Mouse (Mus musculus): ENCODE data around the gene Plcb4.
"Not testable (repeated sequence)": the region's sequence is repeated elsewhere in the genome, so short reads cannot be mapped to it uniquely, and the experiment has no call there.

The Plcb4 gene

DNA sequence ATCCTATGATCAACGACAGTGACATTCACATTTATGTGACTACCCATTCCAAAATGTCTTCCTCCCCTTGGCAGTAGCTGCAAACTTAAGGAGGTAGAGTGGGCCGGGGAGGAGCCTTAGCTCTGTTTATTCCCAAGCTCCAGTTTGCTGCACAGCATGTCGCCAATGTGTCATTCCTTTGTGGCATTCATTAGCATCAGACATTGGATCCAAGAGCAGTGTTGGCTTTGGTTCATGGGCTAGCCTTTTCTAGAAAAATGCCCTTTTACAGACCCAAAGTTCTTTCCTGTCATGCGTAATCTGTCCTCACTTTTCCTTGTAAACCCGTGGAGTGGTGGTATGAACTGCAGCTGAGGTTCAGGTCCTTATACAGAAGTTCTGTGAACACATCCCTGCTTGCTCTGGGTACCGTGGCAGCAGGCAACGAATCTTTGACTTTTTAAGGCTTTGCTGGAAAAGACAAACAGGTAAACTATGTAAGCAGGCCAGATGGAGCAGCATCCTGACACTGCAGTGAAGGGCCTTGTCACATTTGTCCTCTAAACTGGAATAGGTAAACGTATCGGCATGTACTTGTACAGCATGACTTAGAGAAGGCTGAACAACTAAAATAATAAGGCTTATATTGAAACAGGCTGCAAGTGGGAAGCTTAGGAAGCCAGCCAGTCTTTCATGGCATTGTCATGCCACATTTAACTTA is 270.4 kb downstream of the Plcb4 start:
- no peak for DNase-seq (ENCODE audit: extremely low spot score, low read depth, low spot score)

DNA sequence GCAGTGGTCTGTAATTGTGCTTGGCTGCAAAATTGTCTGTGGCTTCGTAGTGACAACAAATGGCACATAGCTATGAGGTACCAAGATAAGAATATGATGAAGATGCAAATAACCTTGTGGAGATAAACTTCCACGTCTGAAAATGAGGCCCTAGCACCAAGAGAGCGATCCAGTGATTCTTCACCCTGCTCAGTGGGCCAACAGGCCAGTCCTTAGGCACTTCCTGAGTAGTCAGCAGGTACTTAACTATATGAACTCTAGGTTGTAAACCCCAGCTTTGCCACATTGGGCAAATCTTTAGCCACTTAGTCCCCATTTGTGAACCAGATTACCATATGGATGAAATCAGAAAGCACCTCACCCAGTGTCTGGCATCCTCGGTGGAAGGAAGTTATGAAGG is 271.9 kb downstream of the Plcb4 start:
- DNase-seq (ENCODE audit: extremely low spot score, low read depth, low spot score) = no peak

DNA sequence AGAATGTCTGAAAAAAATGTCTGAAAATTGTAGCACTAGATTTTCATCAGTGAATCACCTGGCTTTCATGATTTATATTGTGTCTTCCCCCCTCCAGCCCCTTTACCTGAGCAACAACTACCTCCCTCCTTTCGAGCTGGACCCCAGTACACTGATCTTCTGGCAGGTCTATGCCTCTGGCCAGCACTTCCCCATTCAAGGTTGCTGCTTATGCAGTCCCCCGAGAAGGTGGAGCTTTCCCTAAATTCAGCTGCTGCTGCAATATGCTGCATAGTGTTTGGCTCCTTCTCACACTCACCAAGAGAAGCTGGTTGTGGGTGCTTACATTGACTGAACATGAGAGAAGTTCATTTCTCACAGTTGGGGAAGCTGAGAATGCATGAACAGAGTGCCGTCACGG is 273.8 kb downstream of the Plcb4 start:
- DNase-seq (ENCODE audit: extremely low spot score, low read depth, low spot score) = no peak

- no peak for DNase-seq (ENCODE audit: extremely low spot score, low read depth, low spot score)
Observed at GRCm38 (mm10) chr2:135936376-135936775, 277.6 kb downstream of the Plcb4 start.

GRCm38 (mm10) chr2:135937646-135938045 is 278.8 kb downstream of the Plcb4 start:
- no peak for DNase-seq (ENCODE audit: extremely low spot score, low read depth, low spot score)

GRCm38 (mm10) chr2:135939933-135940332 is 281.1 kb downstream of the Plcb4 start:
- DNase-seq (ENCODE audit: extremely low spot score, low read depth, low spot score) = no peak

DNA sequence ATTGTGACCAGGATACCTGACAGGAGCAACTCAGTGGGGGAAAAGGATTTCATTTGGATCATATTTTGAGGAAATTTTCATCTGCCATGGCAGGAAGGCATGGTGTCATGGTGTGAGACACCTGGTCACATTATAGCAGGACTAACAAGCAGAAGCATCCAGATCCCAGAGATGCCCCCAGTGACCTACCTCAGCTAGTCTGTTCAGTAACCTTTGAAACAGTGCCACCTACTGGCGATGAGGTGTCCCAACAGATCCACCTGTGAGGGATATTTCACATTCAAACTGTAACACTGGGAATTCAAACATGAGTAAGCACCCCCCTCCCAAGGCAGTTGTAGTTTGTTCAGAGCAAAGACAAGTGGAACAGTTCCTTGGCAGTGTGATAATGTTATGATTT is 289.0 kb downstream of the Plcb4 start:
- no peak for DNase-seq (ENCODE audit: extremely low spot score, low read depth, low spot score)

DNA sequence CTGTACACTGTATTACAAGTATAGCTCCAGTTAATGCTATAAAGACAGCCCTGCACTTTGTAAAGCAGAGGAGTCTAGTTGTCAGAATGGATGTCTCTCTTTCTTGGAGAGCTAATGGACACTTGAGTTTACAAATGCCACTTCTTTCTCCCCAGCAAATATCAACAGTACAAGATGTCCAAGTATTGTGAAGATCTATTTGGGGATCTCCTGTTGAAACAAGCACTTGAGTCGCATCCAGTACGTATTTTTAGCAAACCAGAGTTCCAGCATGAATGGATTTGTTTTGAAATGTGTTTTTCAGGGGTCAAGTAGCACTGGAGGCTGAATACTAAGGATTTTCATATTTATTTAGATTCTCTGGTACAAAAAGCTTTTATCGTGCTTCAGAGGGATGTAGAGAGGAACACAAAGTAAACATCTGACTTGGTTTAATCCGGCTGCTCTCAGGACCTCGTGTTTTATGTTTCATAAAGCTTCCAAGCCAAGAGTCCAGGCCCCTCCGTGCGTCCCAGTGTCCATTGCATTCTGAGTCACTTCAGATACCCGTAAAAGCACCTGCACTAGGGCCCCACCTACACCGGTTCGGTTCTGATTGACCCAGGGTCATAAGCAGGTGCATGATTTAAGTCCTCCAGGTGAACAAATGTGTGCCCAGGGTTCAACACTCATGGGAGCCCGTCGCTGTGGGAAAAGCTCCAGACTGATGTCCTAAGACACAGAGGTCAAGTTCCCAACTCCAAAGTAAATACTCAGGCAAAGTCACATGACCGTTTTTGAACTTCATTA is 296.1 kb downstream of the Plcb4 start:
- DNase-seq (ENCODE audit: extremely low spot score, low read depth, low spot score) = no peak

DNA sequence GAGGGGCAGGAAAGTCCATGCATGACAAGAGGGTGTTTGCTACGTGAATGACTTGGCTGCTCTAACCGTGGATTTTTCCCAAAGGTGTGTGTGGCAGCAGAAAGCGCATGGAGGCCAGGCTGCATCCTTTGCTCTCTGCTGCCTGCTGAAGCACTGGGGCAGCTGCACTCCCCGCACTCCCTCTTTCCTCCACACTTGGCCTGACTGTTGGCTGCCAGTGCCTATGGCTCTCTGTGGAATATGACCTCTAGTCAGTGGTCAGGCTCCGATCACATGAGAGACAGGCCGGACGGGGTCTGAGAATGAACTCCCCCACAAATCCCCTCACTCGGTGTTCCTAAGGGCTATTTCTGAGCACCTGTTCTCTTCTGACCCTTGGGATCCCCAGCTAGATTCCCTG is 297.0 kb downstream of the Plcb4 start:
- no peak for DNase-seq (ENCODE audit: extremely low spot score, low read depth, low spot score)

GRCm38 (mm10) chr2:135957689-135958088 is 298.9 kb downstream of the Plcb4 start:
- DNase-seq (ENCODE audit: extremely low spot score, low read depth, low spot score) = peak; percentile 42

DNA sequence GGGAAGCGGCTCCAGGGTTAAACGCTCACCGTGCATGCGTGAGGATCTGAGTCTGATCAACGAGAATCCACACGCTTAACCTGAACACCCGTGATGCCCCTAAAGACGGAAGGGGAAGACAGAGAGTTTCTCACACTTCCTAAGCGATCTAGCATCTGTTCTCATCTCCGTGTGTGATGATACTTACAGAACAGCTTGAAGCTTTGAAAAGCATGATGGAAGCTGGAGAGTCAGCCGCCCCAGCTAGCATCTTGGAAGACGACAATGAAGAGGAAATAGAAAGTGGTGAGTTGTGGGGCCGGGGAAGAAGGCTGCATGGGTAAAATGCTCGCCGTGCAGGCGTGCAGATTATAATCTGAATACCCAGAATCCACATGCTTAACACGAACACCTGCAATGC is 299.6 kb downstream of the Plcb4 start:
- no peak for DNase-seq (ENCODE audit: extremely low spot score, low read depth, low spot score)

- DNase-seq (ENCODE audit: extremely low spot score, low read depth, low spot score) = no peak
Observed at GRCm38 (mm10) chr2:135963089-135963488, 304.3 kb downstream of the Plcb4 start.

DNA sequence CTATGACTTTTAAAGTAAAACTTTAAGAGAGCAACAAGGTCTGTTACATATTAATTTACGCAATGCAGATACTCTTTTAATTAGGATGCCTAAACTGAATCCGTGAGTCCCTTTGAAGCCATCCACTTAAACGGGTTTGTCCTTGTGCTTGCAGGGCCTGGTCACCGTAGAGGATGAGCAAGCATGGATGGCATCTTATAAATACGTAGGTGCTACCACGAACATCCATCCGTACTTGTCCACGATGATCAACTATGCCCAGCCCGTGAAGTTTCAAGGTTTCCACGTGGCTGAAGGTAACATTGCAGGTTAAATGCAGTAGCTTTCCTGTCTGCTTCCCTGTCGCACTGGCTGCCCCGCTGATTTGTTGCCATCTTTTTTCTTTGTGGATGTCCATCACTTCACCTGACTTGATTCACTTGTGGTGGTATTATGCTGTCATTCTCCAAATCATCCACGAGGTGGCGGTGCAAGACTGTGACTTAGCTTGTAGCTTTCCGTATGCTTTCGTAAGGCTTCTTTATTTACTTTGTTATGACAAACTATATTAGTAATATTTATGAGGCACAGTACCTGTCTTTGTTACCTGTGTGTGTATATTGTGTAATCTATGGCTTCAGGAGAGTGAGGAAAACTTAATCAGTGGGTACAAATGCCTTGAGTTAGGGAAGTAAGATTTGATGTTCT is 308.2 kb downstream of the Plcb4 start:
- DNase-seq (ENCODE audit: extremely low spot score, low read depth, low spot score) = peak; percentile 42

DNA sequence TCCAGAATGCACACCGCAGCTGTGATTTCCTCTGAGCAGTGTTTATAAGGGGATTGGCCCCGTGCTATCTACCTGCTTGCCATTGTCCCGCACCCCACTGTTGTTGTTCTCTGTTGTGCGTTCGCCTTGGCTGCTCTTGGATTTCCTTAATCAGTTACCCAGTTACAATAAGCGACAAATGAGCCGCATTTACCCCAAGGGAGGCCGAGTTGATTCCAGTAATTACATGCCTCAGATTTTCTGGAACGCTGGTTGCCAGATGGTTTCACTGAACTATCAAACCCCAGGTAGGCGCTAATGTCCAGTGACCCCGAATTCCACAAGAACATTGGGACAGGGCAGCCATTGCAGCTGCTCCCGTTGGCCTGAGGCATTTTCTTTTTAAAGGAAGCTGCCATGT is 309.3 kb downstream of the Plcb4 start:
- DNase-seq (ENCODE audit: extremely low spot score, low read depth, low spot score) = no peak

GRCm38 (mm10) chr2:135970902-135971301 is 312.1 kb downstream of the Plcb4 start:
- DNase-seq (ENCODE audit: extremely low spot score, low read depth, low spot score) = no peak

DNA sequence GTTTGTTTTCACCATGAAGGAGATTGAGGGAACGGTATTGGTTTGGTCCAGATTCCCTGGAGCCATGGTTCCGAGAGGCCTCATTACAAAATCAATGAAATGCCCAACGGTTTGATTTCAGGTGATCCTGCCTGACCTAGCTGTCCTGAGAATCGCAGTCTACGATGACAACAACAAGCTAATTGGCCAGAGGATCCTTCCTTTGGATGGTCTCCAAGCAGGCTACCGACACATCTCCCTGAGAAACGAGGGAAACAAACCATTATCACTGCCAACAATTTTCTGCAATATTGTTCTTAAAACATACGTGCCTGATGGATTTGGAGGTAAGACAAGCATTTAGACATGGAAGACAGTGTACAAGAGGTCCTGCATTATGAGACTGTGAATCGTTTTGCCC is 317.2 kb downstream of the Plcb4 start:
- no peak for DNase-seq (ENCODE audit: extremely low spot score, low read depth, low spot score)

- no peak for DNase-seq (ENCODE audit: extremely low spot score, low read depth, low spot score)
Observed at GRCm38 (mm10) chr2:135978790-135979189, 320.0 kb downstream of the Plcb4 start.

DNA sequence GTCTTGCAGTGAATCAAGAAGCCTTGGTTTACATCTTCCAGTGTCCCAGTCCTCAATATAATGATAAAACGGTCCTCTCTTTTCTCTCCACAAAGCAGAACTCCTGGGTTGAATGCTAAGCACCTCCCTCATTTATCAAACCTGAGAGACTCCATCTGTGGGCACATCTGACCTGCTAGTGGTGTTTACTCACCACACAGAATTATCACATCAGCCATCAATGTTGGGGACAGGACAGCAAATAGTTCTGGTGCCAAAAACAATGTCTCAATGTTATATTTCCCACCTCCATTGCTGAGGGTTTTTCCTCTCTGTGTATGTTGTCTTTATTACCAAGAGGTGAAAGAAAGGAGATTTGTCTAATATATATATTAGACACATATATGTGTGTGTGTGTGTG is 321.6 kb downstream of the Plcb4 start:
- no peak for DNase-seq (ENCODE audit: extremely low spot score, low read depth, low spot score)

DNA sequence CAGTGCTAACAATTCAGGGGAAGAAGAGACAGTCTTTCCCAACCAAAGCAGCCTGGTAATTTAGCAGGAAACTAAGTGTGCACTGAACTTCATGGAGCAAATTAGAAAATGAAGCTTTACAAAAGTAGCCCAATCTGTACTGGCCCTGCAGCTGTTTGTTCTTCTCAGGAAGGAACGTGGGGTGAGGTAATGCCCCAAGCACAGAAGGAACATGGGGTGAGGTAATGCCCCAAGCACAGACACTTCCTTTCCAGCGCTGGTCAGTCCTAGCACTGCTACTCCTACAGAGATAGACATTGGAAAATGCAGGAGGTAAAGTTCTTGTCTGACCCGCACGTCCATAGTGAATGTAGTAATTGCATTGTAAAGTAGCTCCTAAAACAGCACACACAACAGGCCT is 325.2 kb downstream of the Plcb4 start:
- DNase-seq (ENCODE audit: extremely low spot score, low read depth, low spot score) = no peak

GRCm38 (mm10) chr2:135985536-135986265 is 326.9 kb downstream of the Plcb4 start:
- no peak for DNase-seq (ENCODE audit: extremely low spot score, low read depth, low spot score)

- DNase-seq (ENCODE audit: extremely low spot score, low read depth, low spot score) = not testable (repeated sequence)
Observed at GRCm38 (mm10) chr2:135988475-135988874, 329.7 kb downstream of the Plcb4 start.

Data from hindlimb bud, embryonic 11.5 days (tissue).